Comparison of ENCODE assay signal across 8 mouse cellular contexts in genomic region chr2:32608778-32609435, GRCm38 (mm10). TPM values are rescaled to one million over a fixed set of nuclear protein-coding genes. Genes with fewer than 3 reads are reported as not detected.
A peak's percentile ranks its signal among the peaks of the same experiment; 100 is the strongest.
DNase-seq lines count a peak whose midpoint lies in the region; ATAC-seq and TF ChIP-seq lines count a peak whose summit lies in the region.

No protein-coding gene starts in this region.

- no peaks in the 10 kb centered on the region for H3K36me3 ChIP-seq in liver, adult 2 months (ENCODE audit: control insufficient read depth, insufficient read depth, low read length)
- peaks cover 12% of the 10 kb centered on the region for H3K36me3 ChIP-seq in embryonic facial prominence, embryonic 14.5 days (ENCODE audit: control insufficient read depth, insufficient read depth, low read length)
- H3K36me3 ChIP-seq in limb, embryonic 11.5 days (ENCODE audit: control insufficient read depth, insufficient read depth, low read length) = peaks cover 3% of the 10 kb centered on the region; the same call in 1 of the 2 replicates

- DNase-seq in liver, adult 2 months (ENCODE audit: extremely low read depth, low read depth, low spot score) = peak; percentile 95
- no peak for DNase-seq in liver
- no peak for DNase-seq in embryonic facial prominence, embryonic 14.5 days (ENCODE audit: low spot score)
- peak; percentile 37 for DNase-seq in limb, embryonic 11.5 days (ENCODE audit: low spot score)
- no peak for DNase-seq in right cerebral cortex, adult 2 months (ENCODE audit: low spot score in 2 of 2)
- no peak for DNase-seq in Muller cell, postnatal 12 days (ENCODE audit: inconsistent ontology term)
- no peak for DNase-seq in right cerebral cortex, postnatal 14 days

- H3K4me2 ChIP-seq in embryonic facial prominence, embryonic 14.5 days (ENCODE audit: low read depth, low read length) = peak overlapping the region; percentile 86
- peak overlapping the region; percentile 44 for H3K4me2 ChIP-seq in limb, embryonic 11.5 days (ENCODE audit: low read depth, severe bottlenecking)

- ATAC-seq in embryonic facial prominence, embryonic 14.5 days (ENCODE audit: low read depth) = peak; percentile 6; the same call in 1 of the 2 replicates
- ATAC-seq in limb, embryonic 11.5 days (ENCODE audit: insufficient number of reproducible peaks, low FRiP score, low TSS enrichment, low read depth) = no peak

- H3K9ac ChIP-seq in liver, adult 2 months (ENCODE audit: low read depth, low read length) = peak overlapping the region; percentile 63
- peak overlapping the region; percentile 53; the same call in 1 of the 2 replicates for H3K9ac ChIP-seq in embryonic facial prominence, embryonic 14.5 days (ENCODE audit: low read depth, low read length)
- no peak overlapping the region for H3K9ac ChIP-seq in limb, embryonic 11.5 days (ENCODE audit: low read length)

- TF ChIP-seq CTCF in liver, adult 2 months (IDR thresholded peaks at IDR 0.05; ENCODE audit: low read depth, low read length) = no peak
- no peak for TF ChIP-seq CTCF in olfactory bulb, adult 2 months (IDR thresholded peaks at IDR 0.05; ENCODE audit: insufficient read depth, low read depth, low read length)

- no peaks in the 10 kb centered on the region; the same call in 1 of the 2 replicates for H3K79me2 ChIP-seq in liver, adult 2 months (ENCODE audit: control insufficient read depth, insufficient read depth, low read length)

- WGBS in liver, adult 2 months = 28% methylated on average over 18 of the region's 18 CpGs
- WGBS in embryonic facial prominence, embryonic 14.5 days = 52% methylated on average over 18 of the region's 18 CpGs
- 33% methylated on average over 18 of the region's 18 CpGs for WGBS in limb, embryonic 11.5 days
- 65% methylated on average over 18 of the region's 18 CpGs for WGBS in olfactory bulb, adult 2 months

- H3K4me1 ChIP-seq in liver, adult 2 months (ENCODE audit: control insufficient read depth, insufficient read depth, low read length) = peaks cover 16% of the 10 kb centered on the region
- peaks cover 21% of the 10 kb centered on the region for H3K4me1 ChIP-seq in embryonic facial prominence, embryonic 14.5 days (ENCODE audit: control insufficient read depth, insufficient read depth, low read length)
- H3K4me1 ChIP-seq in limb, embryonic 11.5 days (ENCODE audit: control insufficient read depth, insufficient read depth, low read length) = peaks cover 27% of the 10 kb centered on the region
- H3K4me1 ChIP-seq in olfactory bulb, adult 2 months (ENCODE audit: control insufficient read depth, insufficient read depth, low read length) = peaks cover 24% of the 10 kb centered on the region

- H3K4me3 ChIP-seq in liver, adult 2 months (ENCODE audit: insufficient read depth, low read depth, low read length) = peak overlapping the region; percentile 66
- peak overlapping the region; percentile 57 for H3K4me3 ChIP-seq in embryonic facial prominence, embryonic 14.5 days (ENCODE audit: low read depth, low read length)
- peak overlapping the region; percentile 72 for H3K4me3 ChIP-seq in limb, embryonic 11.5 days (ENCODE audit: low read depth, low read length)
- peak overlapping the region; percentile 93 for H3K4me3 ChIP-seq in olfactory bulb, adult 2 months (ENCODE audit: insufficient read depth, low read depth, low read length)

- TF ChIP-seq POLR2A in liver, adult 2 months (IDR thresholded peaks at IDR 0.05; ENCODE audit: extremely low read depth, insufficient read depth, low read length) = no peak
- no peak for TF ChIP-seq POLR2A in olfactory bulb, adult 2 months (IDR thresholded peaks at IDR 0.05; ENCODE audit: insufficient read depth, low read depth, low read length)

- H3K9me3 ChIP-seq in embryonic facial prominence, embryonic 14.5 days (ENCODE audit: control insufficient read depth, low read length) = no peaks in the 10 kb centered on the region
- no peaks in the 10 kb centered on the region for H3K9me3 ChIP-seq in limb, embryonic 11.5 days (ENCODE audit: control insufficient read depth, low read length)

- peak overlapping the region; percentile 88 for H3K27ac ChIP-seq in liver, adult 2 months (replicated peaks; ENCODE audit: insufficient read depth, low read depth, low read length)
- peak overlapping the region; percentile 72 for H3K27ac ChIP-seq in embryonic facial prominence, embryonic 14.5 days (replicated peaks; ENCODE audit: low read depth, low read length)
- peak overlapping the region; percentile 39 for H3K27ac ChIP-seq in limb, embryonic 11.5 days (replicated peaks; ENCODE audit: low read depth, low read length)
- no peak overlapping the region for H3K27ac ChIP-seq in olfactory bulb, adult 2 months (ENCODE audit: insufficient read depth, low read depth, low read length)

- H3K27me3 ChIP-seq in liver, adult 2 months (ENCODE audit: control insufficient read depth, insufficient read depth, low read length) = no peaks in the 10 kb centered on the region
- 0 out of 2 replicates have a peak, but pooled peaks cover 3% of the 10 kb centered on the region for H3K27me3 ChIP-seq in embryonic facial prominence, embryonic 14.5 days (replicated peaks; ENCODE audit: control insufficient read depth, insufficient read depth, low read length)
- no peaks in the 10 kb centered on the region for H3K27me3 ChIP-seq in limb, embryonic 11.5 days (ENCODE audit: control insufficient read depth, insufficient read depth, low read length)

RNA-seq across cellular contexts. Expression of gene St6galnac6, which starts 9.4 kb away (rescaled TPM):
- total RNA-seq in liver, adult 2 months (2014; rRNA removed) = 38.0 and 45.6 TPM in 2 replicates
- 90.0 and 134 TPM in 2 replicates for polyA plus RNA-seq in liver, adult 2 months (2012; rRNA removed)
- polyA plus RNA-seq in embryonic facial prominence, embryonic 14.5 days (2014; fragmentation: Nextera tagmentation; extraction: Ambion mirVana) = 11.1 and 12.1 TPM in 2 replicates
- polyA plus RNA-seq in limb, embryonic 11.5 days (2014; fragmentation: Nextera tagmentation; extraction: Ambion mirVana) = 6.5 and 7.5 TPM in 2 replicates
- not detected in 2 replicates for polyA plus RNA-seq in olfactory bulb, adult 2 months (2012; ENCODE audit: insufficient read depth, insufficient read length, low replicate concordance, missing spikeins)

RNA-seq across cellular contexts. Expression of gene Ak1, which starts 12.7 kb away (rescaled TPM):
- total RNA-seq in liver, adult 2 months (2014; rRNA removed) = 0.47 and 1.4 TPM in 2 replicates
- 0.26 and 0.34 TPM in 2 replicates for polyA plus RNA-seq in liver, adult 2 months (2012; rRNA removed)
- polyA plus RNA-seq in embryonic facial prominence, embryonic 14.5 days (2014; fragmentation: Nextera tagmentation; extraction: Ambion mirVana) = 97.8 and 125 TPM in 2 replicates
- polyA plus RNA-seq in limb, embryonic 11.5 days (2014; fragmentation: Nextera tagmentation; extraction: Ambion mirVana) = 25.4 and 29.8 TPM in 2 replicates
- not detected in 2 replicates for polyA plus RNA-seq in olfactory bulb, adult 2 months (2012; ENCODE audit: insufficient read depth, insufficient read length, low replicate concordance, missing spikeins)

RNA-seq across cellular contexts. Expression of gene St6galnac4, which starts 22.0 kb away (rescaled TPM):
- total RNA-seq in liver, adult 2 months (2014; rRNA removed) = 0.74 and 1.2 TPM in 2 replicates
- 2.2 and 2.5 TPM in 2 replicates for polyA plus RNA-seq in liver, adult 2 months (2012; rRNA removed)
- polyA plus RNA-seq in embryonic facial prominence, embryonic 14.5 days (2014; fragmentation: Nextera tagmentation; extraction: Ambion mirVana) = 39.4 and 41.0 TPM in 2 replicates
- polyA plus RNA-seq in limb, embryonic 11.5 days (2014; fragmentation: Nextera tagmentation; extraction: Ambion mirVana) = 21.2 and 21.5 TPM in 2 replicates
- not detected in 2 replicates for polyA plus RNA-seq in olfactory bulb, adult 2 months (2012; ENCODE audit: insufficient read depth, insufficient read length, low replicate concordance, missing spikeins)

RNA-seq across cellular contexts. Expression of gene 9430097D07Rik, which starts 33.4 kb away (rescaled TPM):
- not detected in 2 replicates for total RNA-seq in liver, adult 2 months (2014; rRNA removed)
- not detected in 2 replicates for polyA plus RNA-seq in liver, adult 2 months (2012; rRNA removed)
- 0.13 and 0.18 TPM in 2 replicates for polyA plus RNA-seq in embryonic facial prominence, embryonic 14.5 days (2014; fragmentation: Nextera tagmentation; extraction: Ambion mirVana)
- polyA plus RNA-seq in limb, embryonic 11.5 days (2014; fragmentation: Nextera tagmentation; extraction: Ambion mirVana) = 0.33 and 0.34 TPM in 2 replicates
- polyA plus RNA-seq in olfactory bulb, adult 2 months (2012; ENCODE audit: insufficient read depth, insufficient read length, low replicate concordance, missing spikeins) = not detected in 2 replicates

RNA-seq across cellular contexts. Expression of gene Pip5kl1, which starts 34.3 kb away (rescaled TPM):
- total RNA-seq in liver, adult 2 months (2014; rRNA removed) = not detected in 2 replicates
- not detected in 2 replicates for polyA plus RNA-seq in liver, adult 2 months (2012; rRNA removed)
- polyA plus RNA-seq in embryonic facial prominence, embryonic 14.5 days (2014; fragmentation: Nextera tagmentation; extraction: Ambion mirVana) = 0.38 and 1.1 TPM in 2 replicates
- 3.3 and 4.0 TPM in 2 replicates for polyA plus RNA-seq in limb, embryonic 11.5 days (2014; fragmentation: Nextera tagmentation; extraction: Ambion mirVana)
- not detected in 2 replicates for polyA plus RNA-seq in olfactory bulb, adult 2 months (2012; ENCODE audit: insufficient read depth, insufficient read length, low replicate concordance, missing spikeins)

Comparison
In these comparisons a context has a peak if more than half of its experiments do, and no peak if none do; other contexts are left out.
1. DNase-seq: peak in liver, adult 2 months (single experiment) and limb, embryonic 11.5 days (single experiment); none in liver (single experiment), embryonic facial prominence, embryonic 14.5 days (single experiment), right cerebral cortex, adult 2 months (0 of 2), Muller cell, postnatal 12 days (single experiment) and right cerebral cortex, postnatal 14 days (single experiment).
2. RNA of gene Ak1, which starts 12.7 kb away (polyA plus RNA-seq): not detected in olfactory bulb, adult 2 months, 97.8 to 125 TPM in embryonic facial prominence, embryonic 14.5 days and 25.4 to 29.8 TPM in limb, embryonic 11.5 days; 0.26 to 0.34 TPM in liver, adult 2 months; every median in the first group is over 10 times any median in the second.
3. Peak in every context shown above with its lines, with median percentiles within 50 percentile points of each other: H3K4me3 ChIP-seq.